Mouse (Mus musculus) kidney, adult 2 months (tissue): ENCODE measurements around the gene H2-M10.1. TPM values are rescaled to one million over a fixed set of nuclear protein-coding genes. Genes with fewer than 3 reads are reported as not detected.
A peak's percentile ranks its signal among the peaks of the same experiment; 100 is the strongest.
"Not testable (repeated sequence)": the region's sequence is repeated elsewhere in the genome, so short reads cannot be mapped to it uniquely, and the experiment has no call there.

ENCODE experiments used
- DNase-seq: peaks from one replicate; pipeline ENCODE4 v3.0.0; 2021
- H3K27ac ChIP-seq: fragments of 200-500 bp; 2 replicates; pipeline ENCODE4 v1.5.1; 2012; ENCODE audit warnings: low read depth, low read length, control low read depth, inconsistent platforms; ENCODE audit not compliant: insufficient read depth
- H3K27me3 ChIP-seq: fragments of 200-500 bp; replicated peaks from 2 replicates; pipeline ENCODE4 v1.6.1; 2012; ENCODE audit warnings: mild to moderate bottlenecking, moderate library complexity, low read length, inconsistent platforms; ENCODE audit not compliant: control insufficient read depth, insufficient read depth
- H3K36me3 ChIP-seq: fragments of 200-500 bp; 2 replicates; pipeline ENCODE4 v1.6.1; 2012; ENCODE audit warnings: mild to moderate bottlenecking, moderate library complexity, low read length, inconsistent platforms; ENCODE audit not compliant: control insufficient read depth, insufficient read depth
- H3K4me1 ChIP-seq: fragments of 200-500 bp; 2 replicates; pipeline ENCODE4 v1.6.1; 2011; ENCODE audit warnings: low read length; ENCODE audit not compliant: control insufficient read depth, insufficient read depth
- H3K4me3 ChIP-seq: fragments of 200-500 bp; 2 replicates; pipeline ENCODE4 v1.5.1; 2011; ENCODE audit warnings: mild to moderate bottlenecking, low read depth, low read length, control low read depth; ENCODE audit not compliant: insufficient read depth
- CTCF ChIP-seq: fragments of 200-500 bp; conservative IDR thresholded peaks from 2 replicates; pipeline ENCODE4 v1.5.1; 2011; ENCODE audit warnings: low read depth, mild to moderate bottlenecking, control low read depth, low read length, moderate library complexity, mixed read lengths; ENCODE audit not compliant: insufficient read depth, insufficient read length
- POLR2A ChIP-seq: fragments of 200-500 bp; IDR thresholded peaks from one replicate; pipeline ENCODE4 v1.6.1; 2011; ENCODE audit warnings: low read depth, low read length, control low read depth
- WGBS: fragments of 180-500 bp; shearing (Covaris S2); methylation state at CpG from one replicate; pipeline ENCODE4 v1.1.7; 2018; 5-methylcytosine and 5-hydroxymethylcytosine counted together
- polyA plus RNA-seq: library from polyadenylated mRNA; depleted of rRNA; stranded (reverse); fragments of >200 nt; gene quantifications from 2 replicates; pipeline ENCODE4 v1.2.3, GENCODE M21; 2012; rRNA removed

The H2-M10.1 gene
- polyA plus RNA-seq = not detected in 2 replicates

- H3K27ac ChIP-seq = no peak within 1 kb of the TSS
- WGBS = 91% methylated on average over 4 of the region's 4 CpGs
- H3K4me3 ChIP-seq = no peak within 1 kb of the TSS
- no peak for TF ChIP-seq CTCF
- no peaks in the 10 kb centered on the region for H3K27me3 ChIP-seq
- H3K4me1 ChIP-seq = no peaks in the 10 kb centered on the region
- no peak for DNase-seq
- no peaks in the 10 kb centered on the region for H3K36me3 ChIP-seq
Measured at GRCm38 (mm10) chr17:36326055-36326454, at the start of gene H2-M10.1. TSS of gene H2-M10.1 (minus strand) at chr17:36326155.

DNA sequence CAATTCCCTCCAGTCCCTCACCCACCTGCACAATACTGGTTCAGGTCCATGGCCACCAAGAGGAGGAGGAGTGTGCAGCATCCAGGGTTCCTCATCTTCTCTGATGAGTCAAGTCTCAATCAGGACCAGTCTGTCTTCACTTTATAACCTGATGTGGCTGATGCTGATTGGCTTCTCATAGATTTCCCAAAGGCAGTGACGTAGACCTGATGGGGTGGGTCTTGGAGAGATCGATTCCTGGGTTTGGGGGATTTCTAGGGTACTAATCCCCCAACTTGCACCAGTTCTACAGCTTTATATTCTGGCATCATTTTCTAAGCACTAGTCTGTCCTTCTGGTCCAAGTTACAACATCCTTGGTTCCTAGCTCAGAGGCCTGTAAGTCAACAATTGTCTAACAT, 42.4 kb upstream of the H2-M10.1 start, which contains the start of gene H2-M10.3:
Gene H2-M10.3 (minus strand): TSS at position 101 of the 400 bp plus-strand sequence.
- not testable (repeated sequence) for H3K27ac ChIP-seq, H3K4me3 ChIP-seq, H3K4me1 ChIP-seq, DNase-seq, H3K27me3 ChIP-seq, H3K36me3 ChIP-seq
- WGBS = 94% methylated on average over 2 of the region's 2 CpGs

DNA sequence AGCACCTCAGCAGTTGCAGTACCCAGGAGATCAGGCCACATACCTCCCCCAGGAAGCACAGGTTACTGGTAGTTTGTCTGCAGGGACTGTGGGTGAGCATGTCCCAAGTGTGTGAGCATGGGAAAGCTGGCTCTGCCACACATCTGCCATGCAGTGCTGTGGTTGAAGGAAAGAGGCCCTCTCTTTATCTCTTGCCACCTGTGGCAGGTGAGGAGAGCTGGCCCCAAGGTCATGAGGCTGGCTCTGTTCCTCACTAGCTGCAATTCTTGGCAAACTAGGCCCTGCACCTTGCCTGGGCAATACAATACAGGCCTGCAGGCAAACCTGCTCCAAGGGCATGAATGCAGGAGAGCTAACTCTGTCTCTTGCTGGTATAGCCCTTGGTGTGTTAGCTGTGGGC, 36.4 kb upstream of the H2-M10.1 start:
- H3K27me3 ChIP-seq, H3K4me1 ChIP-seq, DNase-seq, H3K27ac ChIP-seq, H3K36me3 ChIP-seq, H3K4me3 ChIP-seq: not testable (repeated sequence)

- H3K27ac ChIP-seq, H3K4me3 ChIP-seq, H3K36me3 ChIP-seq, H3K4me1 ChIP-seq, H3K27me3 ChIP-seq: not testable (repeated sequence)
- DNase-seq = peak; percentile 46
- TF ChIP-seq CTCF = peak; percentile 58
Measured at GRCm38 (mm10) chr17:36357512-36357911, 31.6 kb upstream of the H2-M10.1 start.

DNA sequence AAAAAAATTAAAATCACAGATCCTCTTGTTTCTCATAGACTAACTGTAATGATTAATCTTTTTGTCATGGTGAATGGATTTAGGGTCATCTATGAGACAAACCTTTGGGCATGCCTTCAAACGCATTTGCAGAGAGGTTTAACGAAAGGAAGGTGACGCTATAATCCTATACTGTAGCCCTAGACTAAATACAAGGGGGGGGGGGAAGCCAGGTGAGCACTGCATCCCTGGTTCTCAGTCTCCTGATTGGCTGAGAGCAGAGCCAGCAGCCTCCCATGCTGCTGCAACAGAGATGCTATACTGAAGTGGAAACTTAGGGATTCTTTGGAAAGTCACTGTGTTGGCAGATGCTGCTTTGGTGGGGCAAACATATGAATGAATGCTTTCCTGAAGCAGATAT, 29.8 kb upstream of the H2-M10.1 start:
- no peaks in the 10 kb centered on the region for H3K27me3 ChIP-seq
- no peak for DNase-seq
- no peak overlapping the region for H3K27ac ChIP-seq
- 39% methylated on average over 3 of the region's 3 CpGs for WGBS
- no peaks in the 10 kb centered on the region for H3K36me3 ChIP-seq
- H3K4me3 ChIP-seq = no peak overlapping the region
- TF ChIP-seq POLR2A = no peak
- no peak for TF ChIP-seq CTCF
- H3K4me1 ChIP-seq = no peaks in the 10 kb centered on the region

DNA sequence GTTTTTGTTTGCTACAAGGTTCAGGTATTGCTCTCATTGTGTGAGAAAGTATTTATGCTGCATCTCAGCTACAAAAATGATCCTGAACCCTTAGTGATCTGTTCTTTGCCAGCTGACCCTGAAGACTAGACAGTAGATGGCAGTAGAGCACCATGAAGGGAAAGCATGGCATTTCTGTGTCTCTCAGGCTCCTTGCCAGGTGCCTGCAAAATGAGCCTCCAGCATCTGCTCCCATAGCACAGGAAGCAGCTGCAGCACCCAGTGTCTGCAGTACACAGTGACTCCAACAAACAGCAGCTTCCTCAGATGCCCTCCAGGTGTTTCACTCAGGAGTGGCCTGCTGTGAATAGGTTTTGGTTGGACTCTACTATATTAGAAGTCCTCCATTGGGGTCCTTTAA, 29.4 kb upstream of the H2-M10.1 start:
- not testable (repeated sequence) for H3K4me3 ChIP-seq, H3K36me3 ChIP-seq
- DNase-seq = peak; percentile 72

DNA sequence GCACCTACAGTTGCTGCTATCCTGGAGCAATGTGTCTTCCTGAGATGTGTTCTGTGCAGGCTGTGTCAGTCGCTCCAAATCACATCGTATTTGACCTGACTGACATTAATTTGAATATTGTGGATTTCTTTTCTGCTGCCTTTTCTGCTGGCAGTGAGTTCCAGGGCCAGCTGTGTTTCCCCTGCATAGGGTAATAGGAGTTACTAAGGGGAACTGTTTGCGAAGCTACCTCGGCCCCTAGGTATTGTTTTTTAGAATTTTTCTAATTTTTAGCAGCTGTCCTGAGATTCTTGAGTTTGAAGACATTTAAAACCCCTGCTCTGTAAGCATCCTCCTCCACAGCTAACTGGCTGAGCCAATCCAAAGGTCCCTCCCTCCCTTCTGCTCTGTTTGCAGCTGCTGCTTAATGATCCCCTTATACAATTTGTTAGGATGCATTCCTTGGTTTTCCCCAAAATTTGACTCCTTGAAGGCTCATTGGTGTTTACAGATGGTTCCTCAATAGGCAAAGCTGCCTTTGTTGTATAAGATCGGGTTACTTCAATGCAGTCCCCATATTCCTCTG, 10.2 kb downstream of the H2-M10.1 start:
- H3K36me3 ChIP-seq = no peaks in the 10 kb centered on the region
- H3K4me3 ChIP-seq = peak overlapping the region; percentile 73
- TF ChIP-seq POLR2A (no peak), CTCF (no peak)
- H3K4me1 ChIP-seq = no peaks in the 10 kb centered on the region; the same call in 1 of the 2 replicates
- no peak for DNase-seq
- no peaks in the 10 kb centered on the region for H3K27me3 ChIP-seq
- no peak overlapping the region for H3K27ac ChIP-seq
- 29% methylated on average over 5 of the region's 5 CpGs for WGBS

More for the DNA sequence above, 29.4 kb upstream of the H2-M10.1 start:
- H3K4me1 ChIP-seq, H3K27me3 ChIP-seq, H3K27ac ChIP-seq: not testable (repeated sequence)
- peak; percentile 56 for TF ChIP-seq CTCF

DNA sequence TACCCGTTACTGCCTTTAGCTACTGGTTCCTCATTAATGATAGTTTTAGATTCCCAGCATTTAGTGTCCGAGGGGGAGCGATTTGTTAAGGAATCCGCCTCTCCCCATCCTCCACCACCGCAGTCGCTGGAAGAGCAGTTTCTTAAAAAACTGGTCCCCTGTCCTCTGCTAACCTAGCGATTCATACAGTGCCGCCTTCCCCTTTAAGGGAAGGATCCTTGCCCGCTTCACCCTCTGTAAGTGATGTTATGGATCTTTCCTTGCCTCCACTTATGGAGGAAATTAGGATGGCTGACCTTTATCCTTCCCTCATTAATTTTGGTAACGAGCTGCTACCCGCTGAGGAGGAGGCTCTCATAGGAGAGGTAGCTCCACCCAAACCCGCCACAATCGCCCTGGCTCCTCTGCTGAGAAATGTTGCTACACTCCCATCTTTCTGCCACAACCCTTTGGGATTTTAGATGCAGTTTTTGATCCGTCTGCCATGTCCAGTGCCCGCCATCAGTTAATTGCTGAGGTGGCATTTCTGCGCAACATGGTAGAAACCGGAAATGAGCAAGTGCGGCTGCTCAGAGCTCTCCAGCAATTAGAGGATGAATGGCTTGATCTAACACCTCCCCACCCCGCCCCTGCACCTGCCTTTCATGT, 10.8 kb downstream of the H2-M10.1 start:
- Histone ChIP-seq H3K27me3 (no peaks in the 10 kb centered on the region), H3K36me3 (no peaks in the 10 kb centered on the region), H3K4me1 (no peaks in the 10 kb centered on the region; the same call in 1 of the 2 replicates), H3K4me3 (peak overlapping the region; percentile 73), H3K27ac (no peak overlapping the region)
- peak; percentile 47 for DNase-seq
- WGBS = 2% methylated on average over 19 of the region's 19 CpGs
- TF ChIP-seq POLR2A = no peak
